Mouse (Mus musculus) ovary, postnatal 36 days (tissue): ENCODE data around the gene Gm5294.
A peak's percentile ranks its signal among the peaks of the same experiment; 100 is the strongest.

Experiments
- DNase-seq: peaks from one replicate; pipeline ENCODE4 v3.0.0; 2022; ENCODE audit warnings: low spot score, mixed read lengths

Gm5294 gene

DNA sequence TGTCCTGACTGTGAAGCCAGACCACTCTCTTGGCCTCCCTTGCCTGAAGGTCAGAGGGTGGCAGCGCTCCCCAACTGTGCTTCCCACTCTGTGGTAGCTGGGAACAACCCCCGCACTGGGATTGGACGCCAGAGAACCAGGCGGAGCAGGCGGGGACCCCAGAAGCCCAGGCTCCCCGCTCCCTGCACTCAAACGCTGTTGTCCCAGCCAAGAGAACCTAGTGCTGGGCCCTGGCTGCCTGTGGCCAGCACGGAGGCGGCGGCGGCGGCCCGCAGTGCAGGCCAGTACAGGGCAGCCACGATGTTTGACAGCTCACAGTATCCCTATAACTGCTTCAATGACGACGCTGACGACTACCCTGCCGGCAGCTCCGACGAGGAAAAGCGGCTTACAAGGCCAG, at the start of gene Gm5294:
Gm5294 (plus strand) TSS at position 301 of the 400 bp plus-strand sequence.
- DNase-seq, result no peak

DNA sequence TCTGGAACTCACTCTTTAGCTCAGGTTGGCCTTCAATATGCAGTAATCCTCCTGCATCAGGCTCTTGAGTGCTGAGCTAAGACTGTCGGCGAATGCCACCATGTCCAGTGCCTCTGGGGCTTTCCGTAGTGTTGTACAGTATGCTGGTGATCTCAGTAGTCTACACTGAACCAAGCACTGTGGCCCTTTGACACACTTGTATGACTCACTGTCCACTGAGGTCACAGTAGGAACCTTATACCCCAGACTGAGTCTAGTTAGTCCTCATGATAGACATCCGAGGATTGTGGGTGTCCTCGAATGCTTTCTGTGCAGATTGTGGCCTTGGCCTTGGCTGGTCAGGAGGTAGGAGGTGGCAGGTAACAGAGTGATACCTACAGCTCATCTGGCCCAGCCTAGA, 44.8 kb upstream of the Gm5294 start:
- DNase-seq, result no peak

DNA sequence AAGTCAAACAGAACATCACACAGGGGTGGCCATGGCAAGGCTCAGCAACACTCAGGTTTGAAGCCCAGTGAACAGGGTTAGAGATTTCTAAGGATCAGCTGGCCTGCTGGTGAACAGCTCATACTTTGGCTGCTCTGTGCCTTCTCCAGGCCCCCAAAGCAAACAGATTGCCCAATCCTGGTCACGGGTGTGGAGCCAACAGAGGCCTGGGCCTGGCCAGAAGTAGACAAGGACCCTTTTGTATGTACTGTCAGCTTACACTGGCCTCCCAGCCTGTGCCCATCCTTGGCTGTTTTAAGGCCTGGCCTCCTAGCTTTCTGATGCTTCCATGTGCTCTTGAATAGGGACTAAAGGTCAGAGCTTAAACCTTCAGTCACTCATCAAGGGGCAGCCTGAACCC, 43.5 kb upstream of the Gm5294 start:
- no peak for DNase-seq

- no peak for DNase-seq
These were observed 41.0 kb upstream of the Gm5294 start for GRCm38 (mm10) chr5:138778731-138779463.

- DNase-seq, result no peak
These were observed 40.2 kb upstream of the Gm5294 start for GRCm38 (mm10) chr5:138779655-138780054.

- no peak for DNase-seq
These were observed 37.2 kb upstream of the Gm5294 start for GRCm38 (mm10) chr5:138782697-138783096.

- no peak for DNase-seq
These were observed 36.7 kb upstream of the Gm5294 start for GRCm38 (mm10) chr5:138783181-138783580.

- no peak for DNase-seq
These were observed 33.8 kb upstream of the Gm5294 start for GRCm38 (mm10) chr5:138785986-138786515.

GRCm38 (mm10) chr5:138787648-138788047, 32.2 kb upstream of the Gm5294 start:
- no peak for DNase-seq

- peak; percentile 35 for DNase-seq
These were observed 31.2 kb upstream of the Gm5294 start for GRCm38 (mm10) chr5:138788481-138789211.

GRCm38 (mm10) chr5:138790954-138791480, 28.9 kb upstream of the Gm5294 start:
- no peak for DNase-seq

GRCm38 (mm10) chr5:138801588-138802116, 18.2 kb upstream of the Gm5294 start:
- no peak for DNase-seq

- DNase-seq, result no peak
These were observed 15.6 kb upstream of the Gm5294 start for GRCm38 (mm10) chr5:138804286-138804685.

GRCm38 (mm10) chr5:138809767-138810166, 10.1 kb upstream of the Gm5294 start:
- DNase-seq, result peak; percentile 45

GRCm38 (mm10) chr5:138820717-138821332, 945 bp downstream of the Gm5294 start:
- DNase-seq, result no peak

GRCm38 (mm10) chr5:138825090-138825489, 5.2 kb downstream of the Gm5294 start:
- no peak for DNase-seq

- peak; percentile 70 for DNase-seq
These were observed 13.5 kb downstream of the Gm5294 start for GRCm38 (mm10) chr5:138833406-138833805.

GRCm38 (mm10) chr5:138834910-138835309, 15.0 kb downstream of the Gm5294 start:
- DNase-seq, result no peak

GRCm38 (mm10) chr5:138840981-138841380, 21.1 kb downstream of the Gm5294 start:
- DNase-seq, result no peak

DNA sequence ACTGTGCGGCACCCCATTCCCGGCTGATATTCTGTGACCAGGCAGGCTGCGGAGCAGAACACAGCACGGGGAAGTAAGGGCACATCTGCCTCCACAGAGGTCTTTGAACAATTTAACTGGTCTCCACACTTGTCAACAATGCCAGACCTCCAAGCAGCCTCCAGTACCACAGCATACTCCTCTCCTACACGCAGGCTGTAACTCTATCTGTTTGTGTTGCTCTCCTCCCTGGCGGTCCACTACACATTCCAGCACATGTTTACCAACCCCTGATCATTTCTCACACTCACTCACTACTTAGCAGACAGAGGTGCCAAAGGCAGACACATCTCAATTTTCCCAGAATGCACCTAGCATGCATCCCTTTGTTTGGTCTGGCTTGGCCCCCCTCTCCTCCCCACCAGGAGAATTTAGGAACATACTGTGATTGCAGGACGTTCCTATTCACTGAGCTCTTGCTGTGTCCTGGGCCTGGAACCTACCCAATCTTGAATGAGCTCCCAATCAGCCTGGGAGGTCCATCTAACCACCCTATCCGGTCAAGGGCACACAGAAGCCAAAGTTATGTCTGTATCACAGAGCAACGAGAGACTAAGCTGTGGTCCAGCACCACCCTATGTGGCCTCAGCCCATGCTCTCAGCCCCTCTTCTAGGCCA, 23.4 kb downstream of the Gm5294 start:
- peak; percentile 24 for DNase-seq

GRCm38 (mm10) chr5:138846506-138846905, 26.6 kb downstream of the Gm5294 start:
- DNase-seq, result peak; percentile 74

- DNase-seq, result peak; percentile 87
These were observed 28.2 kb downstream of the Gm5294 start for GRCm38 (mm10) chr5:138848102-138848501.
